Mouse (Mus musculus): Measurements from ENCODE around the gene Ndufb4. TPM values are rescaled to one million over a fixed set of nuclear protein-coding genes. Genes with fewer than 3 reads are reported as not detected.
"Not testable (repeated sequence)": the region's sequence is repeated elsewhere in the genome, so short reads cannot be mapped to it uniquely, and the experiment has no call there.

Ndufb4 gene
- 10 to 100 TPM; 87.1 to 97.1 (median 92.0) TPM for total RNA-seq (2022)

DNA sequence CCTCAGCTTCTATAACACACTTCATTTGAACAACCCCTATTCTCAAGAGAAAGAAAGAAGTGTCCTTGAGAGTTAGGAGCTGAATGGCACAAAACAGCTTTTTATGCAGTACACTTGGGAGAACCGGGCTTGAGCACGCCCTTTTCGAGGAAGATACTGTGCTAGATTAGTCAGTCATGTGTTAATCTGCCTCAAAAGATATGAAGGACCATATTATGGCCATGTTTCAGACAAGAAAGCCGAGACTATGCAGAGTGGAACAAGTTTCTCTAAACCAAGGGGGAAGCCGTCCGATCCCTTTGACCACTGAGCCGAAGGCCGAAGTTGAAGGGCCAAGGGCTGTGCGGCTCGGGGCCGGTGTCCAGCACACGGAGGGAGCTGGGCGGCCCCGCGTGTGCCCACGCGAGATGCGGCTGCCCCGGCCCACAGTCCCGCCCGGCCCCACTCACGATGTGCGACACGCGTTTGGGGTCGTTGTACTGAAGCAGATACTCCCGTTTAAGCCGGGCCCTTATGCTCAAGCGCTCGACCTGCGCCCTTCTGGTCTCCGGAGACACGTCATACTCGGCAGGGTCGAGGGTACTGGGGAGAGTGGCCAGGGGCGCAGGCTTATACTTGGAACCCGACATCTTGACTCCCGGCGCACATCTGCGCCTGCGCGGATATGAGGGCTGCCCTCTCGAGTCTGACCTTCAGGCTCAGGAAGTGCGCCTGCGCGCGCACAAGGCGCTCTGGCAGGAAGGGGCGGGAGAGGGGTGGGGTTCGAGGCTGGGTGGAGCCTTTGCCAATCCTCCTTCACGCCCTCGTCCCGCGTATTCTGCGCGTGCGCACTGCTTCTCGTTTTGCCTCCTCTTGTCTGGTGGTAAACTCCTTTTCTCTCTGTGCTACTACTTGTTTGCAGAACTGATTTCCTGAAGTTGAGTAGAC is at the start of gene Ndufb4:
Gene Ndufb4, minus strand, starts transcription at position 723 of the 927 bp plus-strand sequence.
- peak; percentile 95 for DNase-seq

DNA sequence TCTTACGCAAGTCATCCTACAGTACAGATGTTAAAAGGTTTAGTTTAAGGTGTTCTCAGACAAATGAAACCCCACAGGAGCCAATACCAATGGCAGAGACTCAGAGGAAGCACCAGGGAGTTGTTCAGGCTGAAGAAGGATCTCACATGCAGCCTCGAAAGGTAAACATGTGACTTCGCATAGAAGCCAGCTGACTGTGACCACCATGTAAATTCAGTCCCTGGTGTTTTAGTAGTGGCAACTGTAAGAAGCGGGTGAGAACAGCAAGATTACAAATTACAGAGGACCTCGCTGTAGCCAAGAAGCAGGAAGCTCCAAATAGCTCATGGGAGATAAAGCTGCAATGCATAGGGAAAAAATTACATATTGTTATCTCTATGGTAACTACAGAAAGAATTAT is 49.6 kb upstream of the Ndufb4 start:
- DNase-seq: no peak

DNA sequence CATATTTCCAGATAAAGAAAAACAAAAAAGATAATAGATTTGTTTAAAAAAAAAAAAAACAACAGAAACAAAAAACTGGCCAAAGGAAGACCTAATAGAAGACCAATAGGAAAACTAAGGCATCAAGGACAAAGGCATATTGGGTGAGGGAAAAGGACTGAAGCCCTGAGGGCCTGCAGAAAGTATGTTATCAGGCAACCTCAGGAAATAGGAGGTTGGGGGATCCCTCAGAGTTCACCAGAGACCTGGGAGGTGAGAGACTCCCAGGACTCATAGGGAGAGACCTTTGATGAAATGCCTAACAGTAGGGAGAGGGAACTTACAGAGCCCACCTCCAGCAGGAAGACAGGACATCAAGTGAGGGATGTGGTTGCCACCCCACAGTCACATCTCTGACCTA is 45.8 kb upstream of the Ndufb4 start:
- DNase-seq: not testable (repeated sequence)

DNA sequence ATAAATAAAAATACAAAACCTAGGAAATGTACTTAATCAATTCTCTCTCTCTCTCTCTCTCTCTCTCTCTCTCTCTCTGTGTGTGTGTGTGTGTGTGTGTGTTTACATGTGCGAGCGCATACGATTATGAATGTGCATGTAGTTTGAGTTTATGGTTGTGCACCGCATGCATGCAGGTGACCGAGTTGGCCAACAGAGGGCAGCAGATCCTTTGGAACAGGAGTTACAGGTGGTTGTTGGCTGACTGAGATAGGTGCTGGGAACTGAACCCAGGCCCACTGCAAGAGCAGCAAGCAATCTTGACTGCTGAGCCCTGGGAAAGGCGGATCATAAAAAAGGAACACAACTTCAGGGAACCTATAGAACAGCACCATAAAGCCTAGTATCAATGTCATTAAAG is 44.5 kb upstream of the Ndufb4 start:
- no peak for DNase-seq

DNA sequence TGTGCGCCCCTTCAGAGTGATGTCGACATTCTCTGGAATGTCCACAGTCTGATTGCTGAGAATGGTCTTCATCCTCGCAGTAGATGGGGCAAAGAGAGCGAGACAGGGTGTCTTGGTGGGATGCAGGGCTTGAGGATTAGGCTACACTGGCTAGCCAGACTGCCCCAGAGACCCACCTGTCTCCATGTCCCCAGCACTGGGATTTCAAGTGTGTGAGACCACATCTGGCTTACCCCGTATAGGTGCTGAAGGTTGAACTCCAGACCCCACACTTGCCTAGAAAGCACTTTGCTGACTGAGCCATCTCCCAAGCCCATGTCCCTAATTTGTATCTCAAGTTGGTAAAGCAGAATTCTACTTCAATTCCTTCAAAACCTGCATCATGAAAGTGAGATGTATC is 43.0 kb upstream of the Ndufb4 start:
- no peak for DNase-seq

DNA sequence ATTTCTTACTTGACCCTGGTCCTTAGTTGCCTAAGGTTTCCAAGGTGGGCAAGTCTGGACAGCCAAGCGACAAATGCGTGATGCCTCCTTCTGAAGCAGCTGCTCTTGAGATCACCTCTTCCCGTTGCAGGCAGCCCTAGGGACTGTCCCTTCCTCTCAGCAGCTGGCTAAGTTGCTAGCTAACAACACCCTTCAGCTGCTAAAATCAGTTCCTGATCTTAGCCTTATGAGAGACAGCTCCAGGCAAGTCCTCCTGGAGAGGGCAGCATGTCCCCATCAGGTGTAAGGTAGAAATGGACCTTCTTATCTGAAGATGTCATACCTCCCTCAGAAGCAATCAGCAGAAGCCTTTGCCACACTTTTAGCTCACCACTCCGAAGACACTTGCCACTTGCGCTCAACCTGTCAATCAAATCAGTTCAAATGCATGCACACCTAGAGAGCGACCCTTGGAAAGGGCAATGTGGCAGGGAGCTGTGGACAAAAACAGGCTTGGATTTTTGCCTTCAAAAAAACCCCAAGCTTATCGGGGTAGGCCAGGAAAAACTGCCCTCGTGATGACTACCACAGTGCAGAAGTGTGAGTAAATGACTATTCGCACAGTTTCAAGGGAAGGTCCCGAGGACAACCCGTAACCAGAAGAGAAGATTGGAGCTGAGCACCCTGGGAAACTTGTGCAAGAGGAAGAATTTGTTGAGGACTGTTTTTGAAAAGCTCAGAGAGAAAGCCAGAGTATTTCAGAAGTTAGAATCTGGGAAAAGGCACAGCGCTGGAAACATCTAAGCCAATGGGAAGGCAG is 36.9 kb upstream of the Ndufb4 start:
- no peak for DNase-seq

DNA sequence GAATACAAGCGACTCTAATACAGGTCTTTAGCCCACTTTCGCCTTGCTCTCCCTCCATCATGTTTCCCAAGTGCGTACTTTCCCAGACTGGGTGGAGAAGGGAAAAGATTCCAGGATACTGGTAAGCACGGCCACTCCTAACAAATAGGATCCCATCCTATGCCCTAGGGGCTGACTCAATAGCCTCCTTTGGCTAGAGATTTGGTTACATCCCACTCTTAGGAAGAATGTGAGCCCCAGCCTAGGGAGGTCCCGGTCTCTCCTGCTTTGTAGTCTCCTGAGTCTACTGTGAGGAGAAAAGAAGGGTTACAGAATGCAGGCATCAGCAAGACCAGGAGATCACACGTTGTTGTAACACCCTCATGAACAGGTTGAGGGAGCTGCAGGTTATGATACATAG is 36.2 kb upstream of the Ndufb4 start:
- no peak for DNase-seq

DNA sequence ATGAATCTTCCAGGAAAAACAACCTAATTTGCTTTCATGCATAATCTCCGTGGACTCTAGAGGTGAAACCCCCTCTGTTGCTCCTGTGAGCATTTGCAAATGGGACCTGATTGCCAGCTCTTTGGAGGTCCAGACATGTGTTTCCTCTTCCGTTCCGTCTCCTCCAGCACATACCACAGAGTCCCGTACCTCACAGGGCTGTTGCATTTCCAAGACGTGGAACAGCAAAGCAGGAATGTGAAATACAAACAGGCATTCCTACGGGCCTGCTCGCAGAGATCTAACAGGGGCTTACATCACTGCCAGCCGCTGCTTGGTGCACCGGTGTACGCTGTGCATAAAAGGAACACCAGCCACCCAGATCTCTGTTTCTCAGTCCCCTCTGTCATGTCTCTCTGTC is 35.7 kb upstream of the Ndufb4 start:
- no peak for DNase-seq

DNA sequence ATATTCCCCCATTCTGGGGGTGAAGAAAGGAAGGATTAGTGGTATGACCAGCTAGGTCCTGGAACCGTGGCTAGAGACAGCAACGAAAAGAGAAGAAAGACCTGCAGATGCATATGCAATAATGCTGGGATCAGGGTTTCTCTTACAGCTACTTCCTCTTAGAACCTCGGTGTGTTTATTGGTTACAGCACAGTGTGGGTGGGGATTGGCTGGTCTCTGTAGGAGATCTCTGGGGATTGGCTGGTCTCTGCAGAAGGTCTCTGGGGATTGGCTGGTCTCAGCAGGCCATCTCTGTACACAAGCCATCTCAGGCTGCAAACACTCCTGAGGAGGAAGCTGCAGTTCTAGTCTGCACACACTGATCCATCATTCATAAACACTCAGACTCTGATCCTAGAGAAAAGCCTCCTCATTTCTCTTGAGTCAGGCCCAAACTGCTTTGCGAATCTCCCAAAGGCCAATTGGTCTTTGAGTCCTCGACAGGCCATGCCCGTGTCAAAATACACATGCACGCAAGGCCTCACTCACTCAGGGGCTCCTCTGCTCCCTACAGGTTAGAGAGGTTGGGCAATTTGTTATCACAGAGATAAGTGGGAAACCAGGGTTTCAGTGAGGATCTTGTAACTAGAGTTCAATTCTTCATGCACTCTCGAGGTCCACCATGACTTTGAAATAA is 35.1 kb upstream of the Ndufb4 start:
- DNase-seq: no peak

DNA sequence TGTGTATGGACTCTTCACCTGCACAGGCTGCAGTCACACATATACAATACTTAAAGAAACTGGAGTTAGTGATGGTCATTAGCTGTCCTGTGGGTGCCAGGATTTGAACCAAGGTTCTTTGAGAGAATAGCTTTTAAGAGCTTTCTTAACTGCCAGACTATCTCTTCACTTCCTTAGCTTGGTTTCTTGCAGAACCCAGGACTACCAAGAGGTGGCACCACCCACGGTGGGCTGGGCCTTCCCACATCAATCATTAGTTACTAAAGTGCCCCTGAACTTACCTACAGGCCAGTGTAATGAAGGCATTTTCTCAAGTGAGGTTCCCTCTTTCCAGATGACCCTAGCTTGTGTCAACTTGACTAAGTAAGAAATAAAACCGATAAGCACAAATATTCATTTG is 33.9 kb upstream of the Ndufb4 start:
- DNase-seq: no peak

DNA sequence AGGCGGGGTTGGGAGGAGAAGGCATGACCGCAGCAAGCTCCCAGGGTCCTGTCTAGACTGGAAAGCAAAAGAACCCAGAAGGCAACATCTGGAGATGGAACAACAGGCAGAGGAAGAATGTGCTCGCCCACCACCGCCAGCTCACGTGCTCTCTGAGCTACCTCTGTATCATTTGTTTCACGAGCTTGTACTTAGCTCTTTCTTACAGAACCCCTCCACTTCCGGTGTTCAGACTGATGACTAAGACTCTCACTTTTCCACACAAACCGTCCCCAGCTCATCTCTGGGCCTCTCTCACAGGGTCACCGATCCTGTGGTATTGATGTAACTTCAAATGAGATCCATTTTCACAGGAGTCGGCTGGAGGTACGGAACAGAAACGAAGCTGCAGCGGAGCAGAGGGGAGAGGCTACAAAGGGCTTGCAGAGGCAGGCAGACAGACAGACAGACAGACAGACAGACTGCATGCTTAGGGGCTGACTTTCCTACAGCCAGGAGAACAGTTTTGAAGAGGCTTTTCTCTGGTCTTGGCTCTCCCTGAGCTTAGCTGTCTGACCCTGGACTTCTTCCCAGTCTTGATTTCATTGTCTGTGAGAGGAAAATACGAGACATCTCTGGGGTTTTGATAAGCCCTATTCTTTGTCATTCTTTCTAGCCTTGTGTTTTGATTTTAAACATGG is 33.2 kb upstream of the Ndufb4 start:
- no peak for DNase-seq

DNA sequence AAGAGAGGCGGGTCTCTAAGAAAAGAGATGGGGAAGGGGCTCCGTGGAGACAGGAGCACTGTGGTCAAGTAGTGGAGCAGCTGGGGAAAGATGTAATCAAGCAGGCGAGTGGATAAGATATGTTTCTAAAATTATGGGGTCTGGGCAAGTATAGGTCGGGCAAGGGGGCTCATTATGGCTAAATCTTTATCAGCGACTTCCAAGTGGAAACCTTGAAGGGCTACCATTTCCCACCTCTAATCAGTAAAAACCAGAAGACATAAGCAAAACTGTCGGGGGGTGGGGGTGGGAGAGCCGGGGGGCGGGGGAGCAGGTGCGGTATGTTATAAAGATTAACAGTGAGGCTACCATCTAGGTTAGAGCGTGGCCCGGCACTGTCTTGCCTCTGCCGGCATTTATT is 32.6 kb upstream of the Ndufb4 start:
- DNase-seq: no peak

DNA sequence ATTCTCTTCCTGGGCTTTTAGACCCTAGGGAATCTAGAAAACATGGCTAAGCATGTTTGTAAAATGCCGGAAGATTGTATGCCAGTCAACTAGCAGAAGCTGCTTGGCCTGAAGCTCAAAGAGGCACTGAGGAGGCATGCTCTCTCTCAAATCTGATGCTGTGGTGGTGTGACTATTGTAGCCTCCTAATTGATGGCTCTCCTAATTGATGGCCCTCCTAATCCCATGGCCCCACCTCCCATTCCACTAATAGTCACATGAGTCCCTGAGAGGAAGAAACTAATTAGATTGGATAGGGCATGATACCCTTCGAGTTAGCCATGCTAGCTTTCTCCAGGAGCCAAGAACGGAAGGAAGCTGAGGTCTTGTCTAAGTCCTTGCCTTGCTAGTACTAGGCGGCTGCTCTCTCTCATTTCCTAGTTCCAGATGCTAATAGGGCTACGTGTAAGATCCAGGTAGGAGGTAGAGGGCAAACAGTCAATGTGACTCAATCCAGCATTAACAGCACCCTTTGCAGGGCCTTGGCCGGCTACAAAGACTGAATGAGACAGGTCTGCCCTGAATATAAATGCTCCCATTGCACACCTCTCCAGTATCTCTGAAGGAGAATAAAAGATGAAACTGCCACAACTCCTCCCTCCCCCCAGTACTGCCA is 31.8 kb upstream of the Ndufb4 start:
- DNase-seq: no peak

DNA sequence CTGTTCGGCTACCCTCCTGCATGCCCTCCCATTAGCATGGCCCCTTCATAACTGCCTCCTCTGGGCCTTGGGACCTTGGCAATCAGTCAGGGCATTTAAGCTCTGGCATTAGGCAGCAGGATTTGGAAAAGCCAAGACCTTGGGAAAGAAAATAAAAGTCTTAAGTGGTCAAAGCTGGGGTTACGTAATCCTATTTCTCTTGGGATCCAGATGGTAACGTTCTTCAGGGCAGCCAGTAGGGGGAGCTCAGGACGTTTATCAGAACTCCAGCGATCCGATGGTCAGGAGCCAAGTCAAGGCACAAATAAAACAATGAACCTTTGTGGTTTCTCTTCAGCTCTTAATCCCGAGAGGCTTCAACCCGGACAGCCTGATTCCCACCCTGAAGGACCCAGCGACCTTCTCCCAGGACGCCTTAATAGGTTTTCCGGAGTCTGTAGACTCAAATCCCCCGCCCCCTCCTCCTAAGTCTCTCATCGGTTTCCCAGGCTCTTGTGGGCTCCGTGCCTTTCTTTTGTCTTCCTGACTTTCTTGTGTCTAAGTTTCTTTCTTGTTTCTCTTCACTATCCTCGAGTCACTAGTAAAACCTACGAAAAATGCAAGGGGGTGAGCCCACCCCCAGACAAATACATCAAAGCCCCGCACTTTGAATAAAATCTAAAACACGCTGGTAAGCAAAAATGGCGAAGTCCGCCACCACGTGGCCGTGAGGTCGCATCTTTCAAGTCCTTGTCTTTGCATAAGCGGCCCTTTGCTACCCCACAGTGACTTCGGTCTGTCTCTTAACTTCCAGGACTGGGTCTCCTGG is 30.6 kb upstream of the Ndufb4 start:
- DNase-seq: peak; percentile 76

DNA sequence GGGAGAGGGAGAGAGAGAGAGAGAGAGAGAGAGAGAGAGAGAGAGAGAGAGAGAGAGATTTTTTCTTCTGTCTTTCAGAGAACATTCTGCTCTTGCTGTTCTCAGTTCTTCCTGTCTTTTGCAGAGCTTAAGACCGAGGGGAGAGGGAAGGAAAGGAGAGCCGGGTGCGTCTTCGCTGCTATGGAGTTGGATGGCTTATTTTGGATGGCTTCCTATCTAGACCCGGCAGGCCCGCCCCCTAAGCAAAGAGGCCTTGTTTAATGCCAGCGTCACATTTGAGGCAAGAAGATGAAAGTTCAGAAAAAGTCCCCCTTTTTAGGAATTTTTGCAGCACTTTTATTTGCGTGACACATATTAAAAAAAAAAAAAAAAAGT is 30.0 kb upstream of the Ndufb4 start:
- DNase-seq: no peak

DNA sequence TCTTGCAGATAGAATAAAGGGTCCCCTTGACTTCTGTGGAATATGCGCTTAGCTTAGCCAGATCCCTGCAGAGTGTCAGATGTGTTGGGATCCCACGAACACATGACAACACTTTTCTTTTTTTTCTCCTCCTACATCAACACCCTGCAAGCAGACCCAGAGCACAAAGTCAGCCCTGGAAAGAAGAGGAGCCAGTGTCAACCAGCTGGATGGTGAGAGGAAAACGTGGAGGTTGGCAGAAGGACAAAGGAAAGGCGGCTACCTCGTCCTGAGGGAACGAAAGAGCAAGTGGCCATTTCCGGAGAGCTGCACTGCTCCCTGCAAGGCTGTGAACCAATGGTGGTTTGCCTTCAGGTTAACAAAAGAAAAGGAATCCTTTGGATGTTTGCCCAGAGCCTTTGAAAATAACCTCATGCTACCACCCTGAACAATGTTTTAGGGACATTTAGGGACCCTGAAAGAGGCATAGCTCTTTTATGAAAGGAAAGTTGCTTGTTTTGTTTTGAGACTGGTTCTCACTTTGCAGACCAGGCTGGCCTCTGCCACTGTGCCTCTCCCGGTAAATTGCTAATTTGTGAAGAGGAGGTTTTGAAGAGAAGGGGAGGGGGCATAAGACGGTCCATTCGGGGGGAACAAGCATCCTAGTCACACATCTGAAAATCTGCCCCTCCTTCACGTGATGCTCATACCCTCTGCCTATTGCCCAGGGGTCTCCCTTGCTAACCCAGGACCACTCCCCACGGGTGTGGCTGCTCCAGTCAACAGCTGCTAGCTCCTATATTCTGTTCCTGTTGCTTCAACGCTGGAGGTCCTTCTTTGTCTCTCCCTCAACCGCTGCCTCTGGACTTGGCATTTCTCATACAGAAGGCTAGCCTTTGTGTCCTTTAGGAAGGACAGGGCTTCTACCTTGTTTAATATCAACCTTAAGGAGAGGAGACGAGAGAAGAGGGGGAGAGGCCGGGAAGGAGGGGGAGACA is 29.2 kb upstream of the Ndufb4 start:
- DNase-seq: no peak

DNA sequence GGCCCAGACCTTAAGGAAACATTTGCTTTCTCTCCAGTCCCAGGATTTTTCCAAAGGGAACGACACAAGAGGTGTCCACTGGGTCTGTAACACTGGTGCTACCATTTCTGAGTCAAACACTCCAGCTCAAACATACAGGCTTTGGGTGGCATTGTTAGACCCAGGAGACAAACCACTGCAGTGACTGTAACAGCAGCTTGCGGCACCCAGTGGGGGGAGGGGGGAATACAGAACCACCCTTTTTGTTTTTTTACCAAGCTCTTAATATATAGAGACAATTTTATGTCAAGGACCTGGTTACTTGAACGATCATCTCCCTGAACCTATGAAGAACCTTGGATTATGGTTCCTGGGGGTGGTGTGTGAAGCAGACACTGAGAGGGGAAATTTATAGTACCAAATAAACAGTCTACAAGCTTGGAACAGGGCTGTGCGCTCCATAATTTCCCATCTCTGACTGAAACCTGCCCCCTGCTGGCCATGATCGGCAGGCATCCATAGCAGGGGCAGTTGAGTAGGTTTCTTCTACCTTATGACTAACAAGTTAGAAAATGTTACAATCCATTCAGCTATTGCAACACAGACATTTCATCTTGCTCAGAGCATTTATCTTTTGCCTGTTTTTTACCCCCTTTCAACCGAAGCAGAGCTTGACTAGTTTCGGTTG is 28.2 kb upstream of the Ndufb4 start:
- DNase-seq: peak; percentile 85

DNA sequence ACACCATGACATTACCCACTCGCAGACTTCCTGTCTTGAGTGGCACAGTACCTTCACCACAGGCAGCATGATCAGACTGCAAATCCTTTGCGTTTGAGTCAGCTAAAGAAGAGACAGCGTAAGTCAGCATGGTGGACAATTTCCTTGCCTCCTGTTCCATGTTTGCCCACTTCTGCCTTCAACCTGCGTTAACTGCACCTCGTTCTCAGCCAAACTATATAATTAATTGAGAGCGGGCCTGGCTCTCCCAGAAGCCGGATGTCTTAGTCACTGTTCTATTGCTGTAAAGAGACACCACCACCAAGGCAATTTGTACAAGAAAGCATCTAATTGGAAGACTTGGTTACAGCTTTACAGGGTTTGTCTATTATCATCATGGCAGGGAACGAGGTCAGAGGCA is 26.6 kb upstream of the Ndufb4 start:
- DNase-seq: no peak

DNA sequence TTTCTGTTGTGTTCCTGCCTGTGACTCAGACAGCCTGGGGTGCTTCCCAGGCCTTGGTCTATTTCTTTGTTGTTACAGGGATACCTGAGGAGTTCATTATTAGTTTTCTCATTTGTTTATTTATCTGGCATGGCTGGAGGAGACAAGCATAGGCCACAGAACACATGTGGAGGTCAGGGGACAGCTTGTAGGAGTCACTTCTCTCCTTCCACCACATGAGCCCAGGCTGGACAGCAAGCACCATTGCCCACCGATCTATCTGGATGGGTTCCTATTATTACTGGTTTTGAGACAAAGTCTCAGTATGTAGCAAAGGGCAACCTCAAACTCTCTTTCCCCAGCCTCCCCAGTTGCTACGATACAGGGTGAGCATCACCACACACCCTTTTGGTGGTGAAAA is 26.0 kb upstream of the Ndufb4 start:
- DNase-seq: no peak

Data from adrenal gland, adult 8-10 months (tissue).